Mouse (Mus musculus) kidney, postnatal 25 days (tissue): Measurements from ENCODE around the gene Pcnx.

ENCODE experiments used
- DNase-seq, 2 experiments: peaks; one replicate each; pipeline ENCODE4 v3.0.0; 2021; ENCODE audit warnings: mixed read lengths in 2 of 2

The Pcnx gene

GRCm38 (mm10) chr12:81856696-81857095, 3.1 kb upstream of the Pcnx start:
- peak; percentile 64 to 90 for DNase-seq

DNA sequence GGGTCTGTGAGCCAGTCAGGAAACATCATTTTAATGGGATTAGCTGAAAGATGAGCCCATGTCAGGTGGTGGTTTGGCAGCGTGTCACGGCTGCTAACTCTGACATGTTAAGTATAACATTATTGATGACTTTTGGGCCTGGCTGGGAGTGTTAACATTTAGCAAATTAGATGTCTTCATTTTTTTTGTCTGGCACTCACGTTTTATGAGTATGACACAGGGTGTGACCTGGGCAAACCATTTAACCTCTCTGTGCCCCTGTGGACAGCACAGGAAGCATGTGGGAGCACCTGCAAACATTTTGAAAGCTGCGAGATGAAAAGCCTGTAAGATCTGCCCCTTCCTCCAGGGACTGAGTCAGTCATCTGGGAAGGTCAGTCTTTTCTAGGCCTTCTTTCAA, 2.6 kb upstream of the Pcnx start:
- no peak for DNase-seq

GRCm38 (mm10) chr12:81857978-81858569, 1.7 kb upstream of the Pcnx start:
- no peak for DNase-seq

DNA sequence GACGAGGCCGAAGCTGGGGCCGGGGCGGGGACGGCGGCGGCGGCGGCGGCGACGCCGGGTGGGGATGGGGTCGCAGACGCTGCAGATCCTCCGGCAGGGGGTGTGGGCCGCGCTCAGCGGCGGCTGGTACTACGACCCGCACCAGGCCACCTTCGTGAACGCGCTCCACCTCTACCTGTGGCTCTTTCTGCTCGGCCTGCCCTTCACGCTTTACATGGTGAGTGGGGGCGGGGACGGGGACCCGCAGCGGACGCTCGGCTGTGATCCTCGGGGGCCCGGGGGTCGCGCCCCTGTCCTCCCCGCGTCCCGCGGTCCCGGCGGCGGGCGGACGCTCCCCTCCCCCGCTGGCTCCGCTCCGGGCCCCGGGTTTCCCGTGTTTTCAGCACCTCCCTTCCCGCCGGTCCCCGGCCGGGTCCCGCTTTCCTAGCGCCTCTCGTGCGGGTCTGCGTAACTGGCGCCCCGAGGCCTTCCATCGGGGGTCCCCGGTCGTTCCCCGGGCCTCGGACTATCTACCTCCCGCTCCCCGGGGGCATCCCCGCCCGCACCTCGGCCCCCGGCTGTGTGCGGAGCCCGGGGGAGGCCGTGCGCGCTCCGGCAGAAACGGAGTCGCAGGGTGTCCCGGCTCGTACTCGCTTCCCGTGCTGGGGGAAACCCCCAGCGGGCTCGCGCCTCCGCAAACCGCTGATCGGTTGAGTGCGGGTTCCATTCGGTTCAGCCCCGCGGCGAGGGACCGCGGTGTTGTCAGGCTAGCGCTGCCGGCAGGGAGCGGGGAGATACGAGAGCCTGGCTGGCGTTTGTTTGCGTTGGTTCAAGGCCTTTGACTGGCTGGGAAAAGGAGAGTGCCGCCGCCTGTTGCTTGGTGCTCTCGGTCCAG, 722 bp downstream of the Pcnx start:
- peak; percentile 54 to 78 for DNase-seq

DNA sequence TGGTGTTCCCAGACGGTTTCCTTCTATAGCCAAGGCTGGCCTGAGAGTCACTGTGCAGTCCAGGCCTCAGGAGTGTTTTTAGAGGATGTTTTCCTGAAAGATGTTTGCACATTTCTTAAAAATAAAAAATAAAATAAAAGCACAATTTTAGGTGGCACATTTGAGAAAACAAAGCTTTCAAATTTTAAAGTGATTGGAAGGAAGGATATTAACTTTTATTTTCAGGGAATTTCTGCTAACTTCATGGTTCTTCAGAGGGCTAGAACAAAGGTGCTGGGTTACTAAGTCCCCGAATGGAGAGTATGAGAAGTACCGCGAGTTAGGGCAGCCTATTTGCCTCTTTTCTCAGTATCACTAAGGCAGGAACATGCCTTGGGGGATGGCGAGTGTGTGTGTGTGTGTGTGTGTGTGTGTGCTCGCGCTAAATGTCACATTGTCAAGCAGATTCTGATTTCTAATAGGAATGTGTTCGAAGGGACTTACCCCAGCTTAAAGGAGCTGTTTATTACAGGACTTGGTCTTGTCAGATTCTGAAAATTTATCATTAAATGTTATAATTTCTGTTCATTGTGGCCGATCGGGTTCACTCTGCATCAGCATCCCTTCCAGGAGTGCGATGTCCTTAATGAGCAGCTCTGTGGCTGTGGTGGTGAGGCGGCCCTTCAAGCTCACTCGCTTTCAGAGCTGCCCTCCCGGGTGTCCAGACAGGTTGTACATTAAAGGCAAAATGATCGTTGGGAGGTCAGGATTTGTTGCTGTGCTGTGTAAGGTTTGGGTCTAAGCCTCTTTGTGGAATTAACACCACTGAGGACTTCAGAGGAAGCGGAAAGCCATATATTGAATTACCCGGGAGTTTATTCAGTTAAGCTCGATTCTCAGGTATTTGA, 1.6 kb downstream of the Pcnx start:
- no peak for DNase-seq

DNA sequence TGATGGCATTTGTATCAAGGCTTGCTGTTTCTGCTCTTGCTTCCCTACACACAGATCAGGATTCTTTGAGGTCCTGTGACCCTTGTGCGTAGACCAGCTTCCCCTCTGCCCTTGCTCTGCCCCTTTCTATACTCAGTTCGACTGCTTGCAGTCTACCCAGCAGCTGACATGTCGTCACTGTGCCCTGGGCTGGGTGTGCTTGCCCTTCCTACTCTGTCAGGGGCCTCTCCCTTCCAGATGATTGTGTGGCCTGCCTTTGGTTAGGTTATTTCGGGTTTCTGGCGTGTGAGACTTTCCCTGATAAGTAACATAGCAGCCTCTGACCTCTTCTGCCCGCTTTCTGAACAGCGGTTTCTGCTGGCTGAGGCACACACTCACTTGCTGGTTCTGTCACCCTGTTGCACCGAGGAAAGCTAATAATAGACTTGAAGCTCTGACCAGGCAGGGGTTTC, 2.6 kb downstream of the Pcnx start:
- DNase-seq, result peak in 1 of 2 experiments; percentile 39

GRCm38 (mm10) chr12:81863949-81864348, 4.1 kb downstream of the Pcnx start:
- DNase-seq, result no peak

DNA sequence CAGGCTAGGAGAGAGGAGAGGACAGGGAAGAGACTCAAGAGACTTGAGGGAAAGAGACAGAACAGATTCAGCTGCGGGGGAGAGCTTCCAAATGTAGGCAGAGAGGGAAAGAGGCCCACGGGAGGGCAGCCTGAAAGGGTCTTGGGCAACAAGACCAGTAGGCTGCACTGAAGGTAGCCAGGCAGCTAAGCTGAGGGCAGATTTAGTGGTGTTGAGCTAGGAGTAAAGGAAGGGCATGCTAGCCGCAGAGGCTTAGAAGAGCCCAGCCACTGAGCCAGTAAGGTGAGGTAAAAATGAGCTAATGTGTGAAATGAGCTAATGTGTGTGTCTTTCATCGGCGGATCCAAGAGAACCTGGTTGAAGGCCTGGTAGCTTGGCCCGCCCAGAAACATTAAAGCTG, 5.4 kb downstream of the Pcnx start:
- DNase-seq, result no peak

- no peak for DNase-seq
Measured at GRCm38 (mm10) chr12:81867316-81867715, 7.5 kb downstream of the Pcnx start.

- DNase-seq, result no peak
Measured at GRCm38 (mm10) chr12:81869205-81869940, 9.6 kb downstream of the Pcnx start.

DNA sequence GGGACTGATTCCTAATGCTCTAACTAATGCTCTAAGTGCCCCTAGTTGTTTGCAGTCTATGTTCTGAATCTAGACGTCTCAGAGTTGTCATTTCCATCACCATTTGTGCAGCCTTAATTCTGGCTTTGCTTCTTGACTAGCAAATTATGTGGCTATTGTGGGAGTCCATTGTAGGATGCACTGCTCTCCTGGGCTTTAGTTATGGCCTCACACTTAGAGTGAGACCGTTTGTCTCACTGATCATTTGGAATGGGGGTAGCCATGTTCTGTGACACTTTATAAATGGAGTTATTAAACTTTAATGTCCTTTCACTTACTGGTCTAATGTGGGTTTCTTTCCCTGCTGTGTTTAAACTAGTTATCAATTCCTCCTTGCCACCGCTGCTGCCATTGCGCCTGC, 13.5 kb downstream of the Pcnx start:
- no peak for DNase-seq

DNA sequence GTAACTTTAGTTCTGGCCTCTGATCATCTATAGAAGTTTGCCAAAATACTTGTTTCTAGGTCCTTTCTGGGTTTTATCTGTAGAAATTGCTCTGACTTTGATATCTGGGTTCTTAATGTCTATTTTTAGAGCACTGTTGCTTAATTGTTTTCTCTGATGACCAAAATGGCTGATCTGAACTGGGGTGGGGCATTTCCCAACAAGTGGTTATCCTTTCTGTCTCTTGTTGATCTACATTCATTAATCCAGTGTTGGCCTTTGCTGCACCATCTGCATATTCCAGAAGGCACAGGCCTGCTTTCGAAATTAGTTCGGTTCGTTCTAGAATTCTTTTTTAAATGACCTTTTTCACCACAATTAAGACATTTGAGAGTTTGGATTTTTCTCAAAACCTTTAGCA, 20.3 kb downstream of the Pcnx start:
- no peak for DNase-seq

DNA sequence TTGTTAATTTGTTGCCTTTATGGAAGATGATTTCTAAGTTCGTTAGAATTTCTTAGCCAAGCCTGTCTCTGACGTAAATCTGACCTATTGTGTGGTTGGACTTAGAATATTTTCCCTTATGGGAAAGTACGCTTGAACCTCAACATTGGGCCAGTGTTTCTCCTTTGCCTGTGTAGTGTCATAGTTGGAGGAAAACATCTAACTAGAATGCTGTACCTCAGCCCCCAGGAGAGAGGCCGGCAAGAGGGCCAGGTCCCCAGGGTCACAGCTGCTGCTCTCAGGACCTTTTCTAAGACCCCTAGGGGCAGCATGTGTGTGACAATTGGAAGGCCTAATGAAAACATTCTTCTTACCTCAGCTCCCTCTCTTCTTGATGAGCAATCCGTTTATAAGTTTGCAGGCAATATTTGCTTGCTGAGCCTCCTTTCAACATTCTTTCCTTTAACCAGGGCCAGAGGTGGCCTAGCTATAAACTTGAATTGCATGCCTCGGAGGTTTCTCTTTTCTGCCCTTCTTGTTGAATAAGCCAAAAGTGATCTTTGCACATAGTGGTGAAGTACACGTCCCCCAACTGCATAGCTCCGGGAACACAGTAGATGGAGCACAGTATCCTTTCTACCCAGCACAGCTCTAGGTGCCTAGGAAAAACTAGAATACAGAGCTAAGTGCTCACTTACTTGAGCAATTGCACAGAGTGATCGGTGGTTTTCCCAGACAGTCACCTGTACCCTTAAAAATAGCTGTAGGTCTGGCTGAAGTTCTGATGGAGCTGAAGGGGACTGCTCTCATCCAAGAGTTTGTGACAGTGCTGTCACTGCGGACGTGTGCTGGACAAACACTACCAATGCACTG, 23.7 kb downstream of the Pcnx start:
- no peak for DNase-seq

DNA sequence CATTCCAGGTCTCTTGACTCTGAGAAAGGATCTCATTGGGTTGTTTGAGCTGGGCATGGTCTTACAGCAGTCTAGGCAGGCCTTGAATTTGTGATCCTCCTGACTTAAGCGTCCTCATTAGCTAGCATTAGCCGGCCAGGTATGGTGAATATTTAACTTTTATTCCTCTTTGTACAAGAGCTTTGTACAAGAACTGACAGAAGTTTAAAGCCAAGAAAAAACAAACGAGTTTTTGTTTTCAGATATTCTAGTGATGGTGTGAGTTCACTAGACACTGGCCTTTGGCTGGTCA, 24.2 kb downstream of the Pcnx start:
- DNase-seq, result no peak

DNA sequence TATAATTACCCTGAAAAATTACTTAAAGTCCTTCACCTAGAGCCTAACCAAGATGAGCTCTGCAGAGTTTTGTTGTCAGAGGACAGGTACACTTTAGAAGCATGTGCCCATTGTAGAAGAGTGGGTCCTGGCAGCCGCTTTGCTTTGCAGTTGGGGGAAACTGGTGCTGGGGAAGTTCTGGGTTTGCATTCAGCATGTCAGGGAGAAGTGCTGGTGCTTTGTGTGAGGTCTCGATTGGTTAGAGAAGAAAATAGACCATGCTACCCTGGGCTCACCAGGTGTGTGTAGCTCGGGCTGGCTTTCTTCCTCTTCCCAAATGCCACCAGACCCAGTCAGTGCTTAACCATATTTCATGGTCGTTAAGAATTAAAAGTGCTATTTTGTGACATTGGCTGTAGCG, 25.2 kb downstream of the Pcnx start:
- no peak for DNase-seq

- no peak for DNase-seq
Measured at GRCm38 (mm10) chr12:81885982-81886381, 26.2 kb downstream of the Pcnx start.

GRCm38 (mm10) chr12:81888954-81889353, 29.1 kb downstream of the Pcnx start:
- DNase-seq, result no peak

DNA sequence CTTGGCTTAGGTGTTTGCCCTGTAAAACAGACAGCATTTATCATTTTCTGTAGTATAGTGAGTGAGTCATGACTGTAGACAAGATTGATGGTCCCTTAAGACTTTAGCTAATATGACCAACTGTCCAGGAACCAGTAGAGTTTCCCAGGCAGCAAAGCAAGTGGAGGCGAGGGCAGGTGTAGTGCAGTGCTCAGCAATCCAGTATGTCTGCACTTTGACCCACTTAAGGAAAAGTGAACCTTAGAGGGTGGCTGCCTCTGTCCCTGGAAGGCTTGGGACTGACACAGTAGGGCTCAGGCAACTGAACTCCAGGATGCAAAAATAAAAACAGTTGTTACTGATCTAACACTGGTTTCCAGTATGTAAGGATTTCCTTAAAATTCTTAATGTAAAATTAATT, 32.1 kb downstream of the Pcnx start:
- DNase-seq, result peak; percentile 22 to 56

DNA sequence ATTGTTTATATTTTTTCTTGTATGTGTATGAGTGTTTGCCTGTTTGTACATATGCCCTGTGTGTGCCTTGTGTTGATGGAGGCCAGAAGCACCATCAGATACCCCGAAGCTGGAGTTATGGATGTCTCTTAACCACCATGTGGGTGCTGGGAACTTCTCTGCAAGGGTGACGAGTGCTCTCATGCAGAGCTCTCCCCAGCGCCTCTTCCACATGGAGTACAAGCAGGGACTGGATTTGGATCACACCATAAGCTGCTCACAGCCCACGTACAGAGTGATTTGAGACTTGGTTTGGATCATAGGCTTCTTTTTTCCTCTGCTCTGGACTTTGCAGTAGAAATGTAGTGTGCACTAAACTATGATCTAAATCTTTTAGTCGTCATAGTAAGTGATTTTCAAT, 34.5 kb downstream of the Pcnx start:
- DNase-seq, result no peak

- no peak for DNase-seq
Measured at GRCm38 (mm10) chr12:81895986-81896385, 36.2 kb downstream of the Pcnx start.

DNA sequence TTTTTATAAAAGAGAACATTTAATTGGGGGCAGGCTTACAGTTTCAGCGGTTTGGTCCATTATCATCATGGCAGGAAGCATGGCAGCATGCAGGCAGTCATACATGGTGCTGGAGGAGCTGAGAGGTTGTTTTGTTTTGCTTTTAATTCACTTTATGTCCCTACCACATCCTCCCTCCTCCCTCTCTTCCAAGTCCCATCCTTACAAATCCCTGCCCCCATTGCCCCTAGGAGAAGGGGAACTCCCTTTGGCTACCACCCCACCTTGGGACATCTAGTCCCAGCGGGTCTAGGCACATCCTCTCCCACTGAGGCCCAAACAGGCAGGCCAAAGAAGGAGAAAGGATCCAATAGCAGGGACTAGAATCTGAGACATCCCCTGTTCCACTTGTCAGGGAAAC, 44.6 kb downstream of the Pcnx start:
- DNase-seq, result no peak

GRCm38 (mm10) chr12:81905865-81906264, 46.0 kb downstream of the Pcnx start:
- DNase-seq, result no peak
